Mouse (Mus musculus) left cerebral cortex, adult 2 months (tissue): Measurements from ENCODE around the gene 1700006A11Rik. TPM values are rescaled to one million over a fixed set of nuclear protein-coding genes. Genes with fewer than 3 reads are reported as not detected.
"Not testable (repeated sequence)": the region's sequence is repeated elsewhere in the genome, so short reads cannot be mapped to it uniquely, and the experiment has no call there.

Experiments used
- DNase-seq, 2 experiments: peaks; one replicate each; pipeline ENCODE4 v3.0.0; 2021 to 2022; ENCODE audit warnings: low spot score in 2 of 2, mixed read lengths in 1 of 2; ENCODE audit errors: extremely low spot score in 1 of 2
- H3K27ac ChIP-seq: fragments of 200-600 bp; 2 replicates; pipeline ENCODE4 v1.8.1; 2022
- H3K4me3 ChIP-seq: fragments of 200-600 bp; 2 replicates; pipeline ENCODE4 v1.8.1; 2022
- CTCF ChIP-seq: fragments of 200-600 bp; IDR thresholded peaks from 2 replicates; pipeline ENCODE4 v1.8.1; 2022; ENCODE audit warnings: antibody characterized with exemption, mild to moderate bottlenecking, moderate library complexity
- intact Hi-C: fragments of 180-260 bp; cut with DNase I; formaldehyde crosslinking; loops from one replicate; pipeline ENCODE4 v1.15.1; 2025
- long read RNA-seq, 2 experiments: library from polyadenylated mRNA; stranded (forward); transcript quantifications; one replicate each; pipeline ENCODE4 v2.0.0; 2021; ENCODE audit warnings: borderline mapping rate in 2 of 2
- total RNA-seq, 2 experiments: library from RNA; stranded (reverse); gene quantifications; 2 replicates each; pipeline ENCODE4 v1.2.3; 2021

The 1700006A11Rik gene
- total RNA-seq = not detected
- long read RNA-seq, experiment 1 = 0 reads
- long read RNA-seq, experiment 2 = 0 reads

GRCm38 (mm10) chr3:124425940-124426339 lies at the start of gene 1700006A11Rik:
Gene 1700006A11Rik (minus strand): TSS chr3:124426040.
- Histone ChIP-seq H3K27ac (no peak within 1 kb of the TSS), H3K4me3 (no peak within 1 kb of the TSS)
- DNase-seq = no peak
- no peak for TF ChIP-seq CTCF
- intact Hi-C loops = no loop called here

GRCm38 (mm10) chr3:124474291-124474690 lies 48.5 kb upstream of the 1700006A11Rik start:
- H3K4me3 ChIP-seq, H3K27ac ChIP-seq, intact Hi-C loops, DNase-seq: not testable (repeated sequence)

- intact Hi-C loops = no loop called here
- H3K27ac ChIP-seq = no peak overlapping the region
Measured at GRCm38 (mm10) chr3:124466102-124466730, 40.4 kb upstream of the 1700006A11Rik start.

GRCm38 (mm10) chr3:124392201-124392600 lies 33.6 kb downstream of the 1700006A11Rik start:
- Histone ChIP-seq H3K27ac (no peak overlapping the region), H3K4me3 (no peak overlapping the region)
- TF ChIP-seq CTCF = no peak
- intact Hi-C loops = no loop called here
- DNase-seq = no peak

More at GRCm38 (mm10) chr3:124466102-124466730, 40.4 kb upstream of the 1700006A11Rik start:
- H3K4me3 ChIP-seq = no peak overlapping the region
- no peak for DNase-seq
- TF ChIP-seq CTCF = no peak; the same call in none of the 2 replicates

- intact Hi-C loops = no loop called here
- Histone ChIP-seq H3K27ac (no peak overlapping the region), H3K4me3 (no peak overlapping the region)
- DNase-seq = no peak
- TF ChIP-seq CTCF = no peak
Measured at GRCm38 (mm10) chr3:124390101-124390500, 35.7 kb downstream of the 1700006A11Rik start.

- no peak for TF ChIP-seq CTCF
- H3K4me3 ChIP-seq = no peak overlapping the region
- no peak overlapping the region for H3K27ac ChIP-seq
- no peak for DNase-seq
- intact Hi-C loops = no loop called here
Measured at GRCm38 (mm10) chr3:124389650-124390049, 36.2 kb downstream of the 1700006A11Rik start.

- DNase-seq, intact Hi-C loops, H3K27ac ChIP-seq, H3K4me3 ChIP-seq: not testable (repeated sequence)
Measured at GRCm38 (mm10) chr3:124385377-124385776, 40.5 kb downstream of the 1700006A11Rik start.

- intact Hi-C loops = no loop called here
- TF ChIP-seq CTCF = no peak
- H3K4me3 ChIP-seq = no peak overlapping the region
- no peak overlapping the region for H3K27ac ChIP-seq
- DNase-seq = no peak
Measured at GRCm38 (mm10) chr3:124372031-124372430, 53.8 kb downstream of the 1700006A11Rik start.

- Histone ChIP-seq H3K4me3 (no peak overlapping the region), H3K27ac (no peak overlapping the region)
- intact Hi-C loops = no loop called here
- TF ChIP-seq CTCF = no peak
- DNase-seq = no peak
Measured at GRCm38 (mm10) chr3:124357533-124357932, 68.3 kb downstream of the 1700006A11Rik start.

Other genes starting within 250 kb of the 1700006A11Rik start
- 10 to 100 TPM; 17.1 to 17.4 TPM for gene Tram1l1, start 105.2 kb downstream of the 1700006A11Rik start, total RNA-seq
- gene 1700003H04Rik, start 155.1 kb upstream of the 1700006A11Rik start, total RNA-seq = not detected